Mouse (Mus musculus) forebrain, embryonic 11.5 days (tissue): Measurements from ENCODE around the gene Akr1e1. TPM values are rescaled to one million over a fixed set of nuclear protein-coding genes. Genes with fewer than 3 reads are reported as not detected.

Experiments used
- ATAC-seq: fragments of 200-750 bp; cut with Nextera tagmentation; replicated peaks from 2 replicates; pipeline ENCODE4 v1.8.0; 2017; ENCODE audit warnings: moderate TSS enrichment; ENCODE audit not compliant: low FRiP score
- DNase-seq: peaks from one replicate; pipeline ENCODE4 v3.0.0-alpha.2; 2017; ENCODE audit warnings: low spot score
- H3K27ac ChIP-seq: fragments of 300-500 bp; sonication (generic); 2 replicates; pipeline ENCODE4 v1.5.1; 2014; ENCODE audit warnings: low read depth, low read length
- H3K27me3 ChIP-seq: fragments of 300-500 bp; sonication (generic); 2 replicates; pipeline ENCODE4 v1.6.1; 2014; ENCODE audit warnings: mild to moderate bottlenecking, low read length, mixed read lengths; ENCODE audit not compliant: control insufficient read depth, insufficient read depth
- H3K36me3 ChIP-seq: fragments of 300-500 bp; sonication (generic); 2 replicates; pipeline ENCODE4 v1.6.1; 2014; ENCODE audit warnings: mild to moderate bottlenecking, low read length, moderate library complexity, mixed read lengths; ENCODE audit not compliant: control insufficient read depth, insufficient read depth
- H3K4me1 ChIP-seq: fragments of 300-500 bp; sonication (generic); replicated peaks from 2 replicates; pipeline ENCODE4 v1.6.1; 2014; ENCODE audit warnings: low read length, mixed read lengths; ENCODE audit not compliant: control insufficient read depth, insufficient read depth
- H3K4me2 ChIP-seq: fragments of 300-500 bp; sonication (generic); 2 replicates; pipeline ENCODE4 v1.6.1; 2014; ENCODE audit warnings: low read depth, mild to moderate bottlenecking, low read length, moderate library complexity, mixed read lengths; ENCODE audit not compliant: severe bottlenecking
- H3K4me3 ChIP-seq: fragments of 300-500 bp; sonication (generic); 2 replicates; pipeline ENCODE4 v1.5.1; 2014; ENCODE audit warnings: low read depth, low read length
- H3K9ac ChIP-seq: fragments of 300-500 bp; sonication (generic); 2 replicates; pipeline ENCODE4 v1.6.1; 2014; ENCODE audit warnings: low read length
- H3K9me3 ChIP-seq: fragments of 300-500 bp; sonication (generic); 2 replicates; pipeline ENCODE4 v1.6.1; 2016; ENCODE audit warnings: low read length, mixed read lengths; ENCODE audit not compliant: control insufficient read depth
- WGBS: fragments of 180-500 bp; shearing (Covaris S2); extraction: QIAGEN DNeasy Blood & Tissue Kit; methylation state at CpG from one replicate; pipeline ENCODE4 v1.1.7; 2014; 5-methylcytosine and 5-hydroxymethylcytosine counted together
- polyA plus RNA-seq: library from polyadenylated mRNA; unstranded; fragments of >200 nt; fragmentation: Nextera tagmentation; extraction: Ambion mirVana; gene quantifications from 2 replicates; pipeline ENCODE4 v1.2.1, GENCODE M21; 2014

Akr1e1 gene
- polyA plus RNA-seq, 1 experiment from 2014 or later = 49.1 TPM

- H3K9ac ChIP-seq = no peak overlapping the region
- WGBS = 95% methylated on average over 1 of the region's 1 CpGs
- no peak overlapping the region for H3K4me3 ChIP-seq
- H3K27me3 ChIP-seq = no peaks in the 10 kb centered on the region
- ATAC-seq (no peak), DNase-seq (no peak)
- H3K9me3 ChIP-seq = no peaks in the 10 kb centered on the region
- H3K4me2 ChIP-seq = no peak overlapping the region
- H3K27ac ChIP-seq = no peak overlapping the region
- H3K36me3 ChIP-seq = no peaks in the 10 kb centered on the region
- no peaks in the 10 kb centered on the region for H3K4me1 ChIP-seq
Observed at GRCm38 (mm10) chr13:4576921-4577320, 32.1 kb downstream of the Akr1e1 start.

- Histone ChIP-seq H3K27ac (no peak within 1 kb of the TSS), H3K27me3 (no peaks in the 10 kb centered on the region), H3K4me3 (no peak within 1 kb of the TSS), H3K4me2 (no peak within 1 kb of the TSS), H3K36me3 (no peaks in the 10 kb centered on the region), H3K9me3 (no peaks in the 10 kb centered on the region), H3K9ac (no peak within 1 kb of the TSS), H3K4me1 (no peaks in the 10 kb centered on the region)
- WGBS = 72% methylated on average over 1 of the region's 1 CpGs
- DNase-seq (no peak), ATAC-seq (no peak)
Observed at GRCm38 (mm10) chr13:4573871-4574270, 35.1 kb downstream of the Akr1e1 start, which contains the start of gene Akr1c21. TSS of gene Akr1c21 (plus strand) at chr13:4574075.

DNA sequence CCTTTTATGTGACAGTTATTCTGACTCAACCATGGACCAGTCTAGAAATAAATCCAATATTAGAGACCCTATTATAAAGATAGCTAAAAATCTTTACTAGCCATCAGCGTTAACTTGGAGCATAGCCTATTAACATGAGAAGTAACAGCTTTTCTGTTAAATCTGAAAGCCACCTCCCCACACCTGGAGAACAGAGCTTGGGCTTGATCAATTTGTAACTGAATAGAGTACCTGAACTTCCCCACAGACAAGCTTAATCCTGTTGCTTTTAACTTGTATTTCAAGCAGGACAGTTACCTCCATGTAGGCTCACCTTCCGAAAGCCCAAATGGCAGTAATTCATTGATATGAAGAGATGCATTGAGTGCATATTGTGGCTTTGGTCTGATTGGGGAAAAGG lies 43.0 kb downstream of the Akr1e1 start:
- DNase-seq = no peak
- no peaks in the 10 kb centered on the region for H3K27me3 ChIP-seq
- no peak overlapping the region for H3K4me3 ChIP-seq
- no peak for ATAC-seq
- no peak overlapping the region for H3K9ac ChIP-seq
- H3K36me3 ChIP-seq = no peaks in the 10 kb centered on the region
- no peak overlapping the region for H3K27ac ChIP-seq
- WGBS = 87% methylated on average over 2 of the region's 2 CpGs
- no peak overlapping the region for H3K4me2 ChIP-seq
- no peaks in the 10 kb centered on the region for H3K4me1 ChIP-seq
- no peaks in the 10 kb centered on the region for H3K9me3 ChIP-seq

DNA sequence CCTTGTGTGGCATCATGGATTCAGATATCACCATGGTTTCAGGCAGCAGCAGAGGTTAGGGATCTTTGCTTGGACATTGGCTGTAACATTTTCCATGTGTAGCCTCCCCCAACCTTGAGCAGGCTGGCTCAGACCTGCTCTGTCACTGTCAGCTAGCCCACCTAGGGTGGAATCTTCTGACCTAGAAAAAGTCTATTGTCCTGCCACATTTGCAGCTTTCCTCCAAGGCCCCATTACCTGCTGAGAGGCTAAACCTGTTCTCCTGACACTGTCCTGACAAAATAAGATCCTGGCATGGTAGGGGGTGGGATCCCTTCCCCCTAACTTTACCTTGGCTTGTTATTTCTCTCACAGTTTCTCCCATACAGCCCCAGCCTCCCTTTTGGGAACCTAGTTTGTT lies 48.5 kb downstream of the Akr1e1 start:
- no peak for DNase-seq
- ATAC-seq = no peak

GRCm38 (mm10) chr13:4559143-4559542 lies 49.8 kb downstream of the Akr1e1 start:
- 78% methylated on average over 1 of the region's 1 CpGs for WGBS
- no peaks in the 10 kb centered on the region for H3K36me3 ChIP-seq
- ATAC-seq = no peak
- no peak overlapping the region for H3K9ac ChIP-seq
- no peaks in the 10 kb centered on the region for H3K4me1 ChIP-seq
- no peak for DNase-seq
- H3K4me2 ChIP-seq = no peak overlapping the region
- no peaks in the 10 kb centered on the region for H3K27me3 ChIP-seq
- no peaks in the 10 kb centered on the region for H3K9me3 ChIP-seq
- H3K4me3 ChIP-seq = no peak overlapping the region
- no peak overlapping the region for H3K27ac ChIP-seq

More for the DNA sequence above, 48.5 kb downstream of the Akr1e1 start:
- no peaks in the 10 kb centered on the region for H3K4me1 ChIP-seq
- H3K4me3 ChIP-seq = no peak overlapping the region
- no peak overlapping the region for H3K9ac ChIP-seq
- no peaks in the 10 kb centered on the region for H3K27me3 ChIP-seq
- no peak overlapping the region for H3K4me2 ChIP-seq
- H3K36me3 ChIP-seq = no peaks in the 10 kb centered on the region
- no peaks in the 10 kb centered on the region for H3K9me3 ChIP-seq
- H3K27ac ChIP-seq = no peak overlapping the region

Other genes with a start within 250 kb of the Akr1e1 start
- gene Akr1c6, start 174.9 kb downstream of the Akr1e1 start, polyA plus RNA-seq = not detected in 2 replicates
- not detected in 2 replicates for gene Akr1c20, start 85.8 kb downstream of the Akr1e1 start, polyA plus RNA-seq
- not detected in 2 replicates for gene Akr1c21, start 35.1 kb downstream of the Akr1e1 start, polyA plus RNA-seq